Mouse (Mus musculus) retina, postnatal 7 days (tissue): ENCODE measurements around the gene Hspb11.

Experiments
- DNase-seq: peaks from one replicate; pipeline ENCODE4 v3.0.0-alpha.2; 2012; ENCODE audit warnings: low read depth, low spot score

The Hspb11 gene

GRCm38 (mm10) chr4:107250494-107250893, 2.9 kb upstream of the Hspb11 start:
- peak; percentile 48 for DNase-seq

DNA sequence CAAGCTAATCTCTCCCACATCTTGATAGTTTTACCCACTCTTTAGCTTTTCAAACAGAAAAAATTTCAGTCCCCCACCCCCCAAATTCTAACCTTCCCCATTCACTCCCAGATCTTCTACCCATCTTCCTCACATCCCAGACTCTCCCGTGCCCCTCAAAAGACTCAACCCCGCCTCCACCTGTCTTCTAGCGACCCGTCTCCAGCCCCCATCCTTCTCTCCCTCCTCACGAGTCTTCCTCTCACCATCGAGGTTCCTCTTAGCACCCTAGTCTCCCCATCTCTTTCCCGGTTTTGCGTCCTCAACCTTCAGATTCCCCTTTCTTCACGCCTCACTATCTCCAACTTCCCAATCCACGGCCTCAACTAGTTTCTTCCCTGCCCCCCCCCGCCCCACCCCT, 871 bp upstream of the Hspb11 start:
- DNase-seq, result no peak

GRCm38 (mm10) chr4:107254414-107254813, 1.0 kb downstream of the Hspb11 start:
- DNase-seq, result no peak

GRCm38 (mm10) chr4:107260001-107260400, 6.6 kb downstream of the Hspb11 start:
- no peak for DNase-seq

GRCm38 (mm10) chr4:107273683-107274082, 20.3 kb downstream of the Hspb11 start:
- DNase-seq, result no peak

GRCm38 (mm10) chr4:107274511-107274910, 21.1 kb downstream of the Hspb11 start:
- no peak for DNase-seq

- peak; percentile 73 for DNase-seq
These were observed 24.9 kb downstream of the Hspb11 start for GRCm38 (mm10) chr4:107278188-107278707.

GRCm38 (mm10) chr4:107280843-107281475, 27.6 kb downstream of the Hspb11 start:
- no peak for DNase-seq

GRCm38 (mm10) chr4:107285446-107286200, 32.2 kb downstream of the Hspb11 start:
- no peak for DNase-seq

DNA sequence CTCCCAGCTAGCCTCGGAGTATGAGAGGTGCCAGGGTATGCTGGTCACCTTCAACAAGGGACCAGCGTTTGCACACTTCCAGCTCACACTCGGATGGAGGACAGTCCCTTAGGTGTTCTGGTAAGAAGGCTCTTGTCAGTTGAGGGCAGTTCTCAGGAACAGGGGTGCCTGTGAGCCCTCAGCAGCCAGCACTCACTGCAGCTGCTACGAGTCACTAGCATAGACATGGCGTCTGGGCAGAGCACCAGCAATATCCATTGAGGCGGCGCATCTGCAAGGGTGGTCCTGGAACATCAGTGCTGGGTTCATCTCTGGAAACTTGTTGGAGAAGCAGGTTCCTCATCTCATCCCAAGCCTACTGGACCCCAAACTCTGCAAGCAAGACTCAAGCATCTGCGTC, 33.0 kb downstream of the Hspb11 start:
- no peak for DNase-seq

DNA sequence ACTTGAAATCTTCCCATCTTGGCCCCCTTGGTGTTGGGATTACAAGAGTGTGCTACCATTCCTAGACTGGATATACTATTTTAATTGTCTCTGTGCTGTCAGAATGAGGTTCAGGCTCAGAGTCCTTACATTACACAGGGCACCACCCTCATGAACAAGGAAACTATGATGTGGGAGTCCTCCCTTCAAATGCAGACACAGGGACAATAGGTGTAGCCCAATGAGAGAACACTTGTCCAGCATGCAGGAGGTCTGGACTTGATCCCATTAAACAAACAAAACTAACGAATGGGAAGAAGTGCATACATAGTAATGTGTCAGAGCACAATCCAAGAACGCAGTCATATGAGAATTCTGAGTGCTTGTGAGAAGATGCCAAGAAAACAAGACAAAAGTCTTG, 34.1 kb downstream of the Hspb11 start:
- DNase-seq, result no peak

- no peak for DNase-seq
These were observed 38.3 kb downstream of the Hspb11 start for GRCm38 (mm10) chr4:107291611-107292272.

GRCm38 (mm10) chr4:107292273-107292662, 38.9 kb downstream of the Hspb11 start:
- no peak for DNase-seq

DNA sequence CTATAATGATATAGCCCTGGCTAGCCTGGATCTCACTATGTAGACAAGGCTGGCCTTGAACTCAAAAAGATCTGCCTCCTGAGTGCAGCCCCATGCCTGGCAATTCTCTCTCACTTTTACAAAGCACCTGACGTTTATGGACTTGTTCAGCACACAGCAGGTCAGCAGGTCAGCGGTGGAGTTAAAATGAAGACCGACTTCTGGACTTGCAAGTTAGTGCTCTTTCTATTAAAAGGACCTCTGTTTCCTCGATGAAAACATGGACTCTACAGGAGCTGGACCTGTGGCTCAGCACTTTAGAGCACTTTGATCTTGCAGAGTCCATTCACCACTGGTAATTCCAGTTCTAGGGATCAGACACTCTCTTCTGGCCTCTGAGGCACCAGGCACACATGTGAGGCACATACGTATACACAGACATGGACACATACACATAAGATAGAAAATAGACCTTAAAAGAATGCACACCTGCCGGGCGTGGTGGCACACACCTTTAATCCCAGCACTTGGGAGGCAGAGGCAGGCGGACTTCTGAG, 44.7 kb downstream of the Hspb11 start:
- no peak for DNase-seq

DNA sequence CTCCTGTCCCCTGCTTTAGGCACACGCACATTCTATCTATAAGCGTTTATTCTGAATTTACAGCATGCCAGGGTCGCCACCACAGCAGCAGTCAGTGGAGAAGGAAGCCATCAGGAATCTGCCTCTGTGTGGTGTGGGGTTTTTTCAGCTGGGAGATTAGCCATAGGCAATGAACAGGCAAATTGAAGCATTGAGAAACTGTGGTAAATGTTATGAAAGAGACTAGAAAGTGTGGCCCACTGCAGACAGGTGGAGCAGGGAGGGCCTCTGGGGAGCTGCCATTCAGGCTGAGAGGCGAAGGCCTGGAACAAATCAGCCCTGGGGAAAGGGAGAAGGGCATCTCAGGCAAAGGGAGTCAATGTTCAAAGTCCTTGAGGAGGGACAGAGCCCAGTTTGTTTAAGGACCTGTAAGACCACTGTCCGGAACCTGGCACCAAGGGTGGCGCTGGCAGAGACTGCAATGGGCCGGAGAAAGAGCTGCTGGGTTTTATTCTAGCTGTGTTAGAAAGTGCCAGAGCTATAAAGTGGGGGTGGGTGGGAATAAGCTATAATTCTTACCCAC, 46.5 kb downstream of the Hspb11 start:
- no peak for DNase-seq

DNA sequence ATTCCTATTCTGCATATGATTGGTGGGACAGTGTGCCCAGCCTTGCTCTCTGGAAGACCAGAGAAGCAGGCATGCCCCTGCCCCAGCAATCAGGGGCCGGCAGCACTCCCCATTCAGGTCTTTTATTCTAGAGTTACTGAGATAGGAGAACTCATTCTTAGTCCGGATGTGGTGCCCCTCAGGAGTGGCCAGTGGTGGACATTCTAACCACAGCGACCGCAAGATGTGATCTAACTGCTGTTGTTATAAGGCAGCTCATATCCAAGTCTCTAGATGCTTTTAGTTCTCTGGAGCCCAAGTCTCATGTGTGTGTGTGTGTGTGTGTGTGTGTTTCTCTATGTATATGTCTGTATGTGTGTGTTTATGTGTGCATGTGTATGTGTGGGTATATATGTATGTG, 47.0 kb downstream of the Hspb11 start:
- DNase-seq, result no peak

GRCm38 (mm10) chr4:107300902-107301555, 47.6 kb downstream of the Hspb11 start:
- no peak for DNase-seq

DNA sequence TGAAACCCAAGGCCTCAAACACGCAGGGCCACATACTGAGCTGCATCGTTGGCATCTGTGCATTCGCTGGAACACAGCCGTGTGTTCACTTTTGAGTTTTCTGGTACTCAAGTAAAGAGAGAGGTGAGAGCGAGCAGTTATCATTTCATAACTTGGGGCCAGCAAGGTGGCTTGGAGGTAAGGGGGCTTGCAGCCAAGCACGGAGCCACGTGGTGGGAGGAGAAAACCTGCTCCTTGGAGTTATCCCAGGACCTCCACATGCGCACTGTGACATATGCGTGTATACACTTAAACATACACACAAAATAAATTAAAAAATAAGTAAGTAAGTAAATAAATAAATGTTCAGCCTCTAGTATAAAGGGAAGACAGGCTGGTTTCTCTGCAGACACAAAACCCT, 48.8 kb downstream of the Hspb11 start:
- no peak for DNase-seq

DNA sequence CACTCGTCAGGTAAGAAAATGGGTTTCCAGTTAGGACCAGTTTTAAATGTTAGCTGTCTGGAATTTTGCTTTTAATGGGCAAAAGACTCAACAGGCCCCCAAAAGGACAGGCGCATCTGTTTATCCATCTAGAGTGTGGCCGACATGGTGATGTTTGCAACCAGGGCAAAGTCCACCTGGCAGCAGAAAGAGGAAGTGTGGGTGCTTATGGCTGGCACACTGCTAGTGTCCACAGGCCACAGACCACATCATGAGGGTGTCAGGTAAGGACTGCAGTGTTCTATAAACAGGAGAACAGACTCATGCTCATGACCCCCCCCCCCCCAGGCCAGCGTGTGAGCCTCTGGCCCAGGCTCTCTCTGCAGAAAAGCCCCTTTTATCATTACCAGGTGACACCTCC, 49.4 kb downstream of the Hspb11 start:
- no peak for DNase-seq

DNA sequence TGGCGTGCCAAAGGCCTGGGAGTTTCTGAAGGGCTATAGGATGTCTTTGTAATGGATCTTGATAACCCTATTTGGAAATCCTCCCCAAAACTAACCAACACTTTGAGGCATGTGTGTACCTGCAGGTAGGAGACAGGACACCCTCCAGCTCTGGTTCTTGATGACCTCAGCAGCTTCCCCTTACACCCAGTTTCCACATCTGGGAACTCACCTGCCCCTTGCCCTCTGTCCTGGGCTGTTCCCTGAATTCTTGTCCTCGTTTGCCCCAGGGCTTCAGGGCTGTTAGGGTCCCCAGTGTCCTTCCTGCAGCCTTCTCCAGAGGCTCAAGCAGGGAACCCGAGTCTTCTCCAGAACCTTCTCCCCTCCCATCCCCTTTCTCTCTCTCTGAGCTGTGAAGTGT, 50.1 kb downstream of the Hspb11 start:
- no peak for DNase-seq

- no peak for DNase-seq
These were observed 53.6 kb downstream of the Hspb11 start, which contains the start of gene Dio1 for GRCm38 (mm10) chr4:107306966-107307365. Dio1 (minus strand) TSS chr4:107307169.
